Mouse (Mus musculus) kidney, embryonic 15.5 days (tissue): ENCODE measurements at regions not wholly inside any gene's neighbourhood (a gene's known extent, or its start where the extent isn't known, plus 50 kb on each side); places are given as distances from the start of the nearest gene placed in this dataset.
A peak's percentile ranks its signal among the peaks of the same experiment; 100 is the strongest.

Experiments used
- ATAC-seq: fragments of 200-750 bp; cut with Nextera tagmentation; replicated peaks from 2 replicates; pipeline ENCODE4 v1.8.0; 2017; ENCODE audit warnings: moderate TSS enrichment; ENCODE audit not compliant: low FRiP score
- H3K27ac ChIP-seq: fragments of 300-500 bp; sonication (generic); 2 replicates; pipeline ENCODE4 v1.5.1; 2015; ENCODE audit warnings: mild to moderate bottlenecking, inconsistent platforms
- H3K27me3 ChIP-seq: fragments of 300-500 bp; sonication (generic); 2 replicates; pipeline ENCODE4 v1.6.1; 2015; ENCODE audit warnings: inconsistent platforms
- H3K36me3 ChIP-seq: fragments of 300-500 bp; sonication (generic); 2 replicates; pipeline ENCODE4 v1.6.1; 2015; ENCODE audit warnings: inconsistent platforms
- H3K4me1 ChIP-seq: fragments of 300-500 bp; sonication (generic); 2 replicates; pipeline ENCODE4 v1.6.1; 2015; ENCODE audit warnings: inconsistent platforms
- H3K4me2 ChIP-seq: fragments of 300-500 bp; sonication (generic); 2 replicates; pipeline ENCODE4 v1.6.1; 2015; ENCODE audit warnings: moderate library complexity, mild to moderate bottlenecking, inconsistent platforms
- H3K4me3 ChIP-seq: fragments of 300-500 bp; sonication (generic); replicated peaks from 2 replicates; pipeline ENCODE4 v1.5.1; 2015; ENCODE audit warnings: mild to moderate bottlenecking, inconsistent platforms
- H3K9ac ChIP-seq: fragments of 300-500 bp; sonication (generic); 2 replicates; pipeline ENCODE4 v1.6.1; 2015; ENCODE audit warnings: mild to moderate bottlenecking, inconsistent platforms
- H3K9me3 ChIP-seq: fragments of 300-500 bp; sonication (generic); replicated peaks from 2 replicates; pipeline ENCODE4 v1.6.1; 2016; ENCODE audit warnings: inconsistent platforms
- WGBS: fragments of 180-500 bp; shearing (Covaris S2); methylation state at CpG from one replicate; pipeline ENCODE4 v1.1.7; 2015; ENCODE audit warnings: mixed read lengths; 5-methylcytosine and 5-hydroxymethylcytosine counted together

GRCm38 (mm10) chr1:77101726-77102272 lies 413.1 kb downstream of the Epha4 start:
- Histone ChIP-seq H3K9me3 (no peaks in the 10 kb centered on the region), H3K36me3 (no peaks in the 10 kb centered on the region), H3K4me3 (no peak overlapping the region), H3K4me1 (0 out of 2 replicates have a peak, but pooled peaks cover 5% of the 10 kb centered on the region), H3K4me2 (no peak overlapping the region), H3K9ac (no peak overlapping the region), H3K27ac (no peak overlapping the region), H3K27me3 (no peaks in the 10 kb centered on the region)
- no peak for ATAC-seq
- 68% methylated on average over 12 of the region's 12 CpGs for WGBS

- H3K9ac ChIP-seq: no peak overlapping the region
- no peak overlapping the region for H3K4me3 ChIP-seq
- no peaks in the 10 kb centered on the region for H3K27me3 ChIP-seq
- no peak overlapping the region for H3K4me2 ChIP-seq
- no peaks in the 10 kb centered on the region for H3K36me3 ChIP-seq
- 46% methylated on average over 13 of the region's 13 CpGs for WGBS
- ATAC-seq: 0 out of 2 replicates have a peak, but pooled peaks have one; percentile 22
- no peak overlapping the region for H3K27ac ChIP-seq
- H3K9me3 ChIP-seq: no peaks in the 10 kb centered on the region
- H3K4me1 ChIP-seq: 0 out of 2 replicates have a peak, but pooled peaks cover 5% of the 10 kb centered on the region
Measured at GRCm38 (mm10) chr1:77102421-77103133, 412.3 kb downstream of the Epha4 start.

GRCm38 (mm10) chr1:77109861-77110785 lies 404.8 kb downstream of the Epha4 start:
- Histone ChIP-seq H3K9ac (no peak overlapping the region), H3K27me3 (no peaks in the 10 kb centered on the region), H3K4me2 (no peak overlapping the region), H3K9me3 (no peaks in the 10 kb centered on the region), H3K4me1 (no peaks in the 10 kb centered on the region), H3K36me3 (no peaks in the 10 kb centered on the region), H3K27ac (no peak overlapping the region), H3K4me3 (no peak overlapping the region)
- 80% methylated on average over 6 of the region's 6 CpGs for WGBS
- no peak for ATAC-seq

DNA sequence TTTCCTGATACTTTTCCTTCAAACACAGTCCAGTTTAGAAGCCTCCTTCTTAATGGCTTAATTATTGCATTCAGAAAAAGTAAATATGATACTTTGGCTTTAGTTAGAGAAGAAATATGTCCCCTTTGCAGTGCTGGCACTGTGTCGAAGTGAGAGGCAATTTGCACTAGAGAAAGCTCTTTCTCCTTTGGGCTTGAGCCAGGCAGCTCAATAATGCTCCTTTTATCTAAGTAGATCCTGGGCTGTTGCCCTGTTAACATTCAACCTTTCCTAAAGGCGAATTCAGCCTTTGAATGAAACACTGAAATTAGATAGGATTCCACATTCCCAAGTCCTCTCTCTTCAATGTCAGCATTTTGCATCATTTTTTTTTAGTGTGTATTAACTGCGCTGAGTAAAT lies 386.5 kb downstream of the Epha4 start:
- no peaks in the 10 kb centered on the region for H3K36me3 ChIP-seq
- no peak overlapping the region for H3K4me2 ChIP-seq
- no peak overlapping the region for H3K27ac ChIP-seq
- no peak overlapping the region for H3K9ac ChIP-seq
- no peaks in the 10 kb centered on the region for H3K27me3 ChIP-seq
- no peak overlapping the region for H3K4me3 ChIP-seq
- no peaks in the 10 kb centered on the region for H3K4me1 ChIP-seq
- no peak for ATAC-seq
- 64% methylated on average over 3 of the region's 3 CpGs for WGBS
- no peaks in the 10 kb centered on the region for H3K9me3 ChIP-seq

GRCm38 (mm10) chr1:77137663-77138062 lies 377.2 kb downstream of the Epha4 start:
- Histone ChIP-seq H3K27ac (no peak overlapping the region), H3K9ac (no peak overlapping the region), H3K27me3 (no peaks in the 10 kb centered on the region), H3K9me3 (no peaks in the 10 kb centered on the region), H3K4me2 (no peak overlapping the region), H3K36me3 (no peaks in the 10 kb centered on the region), H3K4me1 (no peaks in the 10 kb centered on the region), H3K4me3 (no peak overlapping the region)
- WGBS: 40% methylated on average over 6 of the region's 6 CpGs
- no peak for ATAC-seq

DNA sequence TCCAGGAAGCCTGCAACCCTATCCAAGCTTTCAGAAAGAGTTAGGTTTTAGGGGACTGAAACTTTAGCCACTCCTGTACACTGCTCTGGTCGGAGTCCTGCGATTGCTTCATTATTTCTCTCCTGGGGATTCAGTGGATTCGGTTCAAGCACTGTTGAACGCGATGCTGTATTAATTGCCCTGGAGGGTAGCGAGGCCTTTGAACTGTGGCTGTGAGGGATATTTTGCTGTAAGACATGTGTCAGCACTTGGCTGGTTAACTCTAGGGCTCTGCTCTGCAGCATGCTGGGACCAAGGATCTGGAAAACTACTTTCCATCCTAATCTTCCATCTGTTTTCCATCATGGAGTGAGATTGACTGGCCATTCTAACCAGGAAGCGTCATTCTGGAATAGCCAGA lies 374.0 kb downstream of the Epha4 start:
- Histone ChIP-seq H3K9ac (no peak overlapping the region), H3K9me3 (no peaks in the 10 kb centered on the region), H3K4me3 (no peak overlapping the region), H3K27me3 (no peaks in the 10 kb centered on the region), H3K27ac (no peak overlapping the region), H3K36me3 (no peaks in the 10 kb centered on the region), H3K4me2 (no peak overlapping the region), H3K4me1 (no peaks in the 10 kb centered on the region)
- 21% methylated on average over 7 of the region's 7 CpGs for WGBS
- no peak for ATAC-seq

- H3K4me1 ChIP-seq: no peaks in the 10 kb centered on the region
- no peaks in the 10 kb centered on the region for H3K27me3 ChIP-seq
- no peak overlapping the region for H3K27ac ChIP-seq
- no peaks in the 10 kb centered on the region for H3K9me3 ChIP-seq
- ATAC-seq: no peak
- no peak overlapping the region for H3K4me3 ChIP-seq
- 93% methylated on average over 4 of the region's 4 CpGs for WGBS
- H3K4me2 ChIP-seq: no peak overlapping the region
- no peak overlapping the region for H3K9ac ChIP-seq
- no peaks in the 10 kb centered on the region for H3K36me3 ChIP-seq
Measured at GRCm38 (mm10) chr1:77148052-77148451, 366.8 kb downstream of the Epha4 start.

DNA sequence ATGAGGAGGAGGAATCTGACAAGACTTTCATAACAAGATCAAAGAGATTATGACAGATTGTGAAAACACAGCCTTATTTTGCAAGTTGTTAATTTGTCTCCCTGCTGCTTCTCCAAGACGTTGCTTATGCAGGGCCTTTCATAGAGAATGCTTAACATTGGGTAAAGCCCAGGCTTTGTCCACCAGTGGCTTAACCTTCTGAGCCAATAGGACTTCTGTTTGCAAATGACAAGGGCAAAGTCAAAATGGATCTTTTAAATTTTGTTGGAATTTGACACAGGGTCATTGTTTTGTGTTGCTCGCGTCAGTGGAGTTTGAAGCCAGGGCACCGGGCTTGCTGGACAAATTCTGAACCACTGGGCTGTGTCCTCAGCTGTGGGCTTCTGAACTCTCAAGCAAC lies 346.6 kb downstream of the Epha4 start:
- H3K36me3 ChIP-seq: no peaks in the 10 kb centered on the region
- H3K9ac ChIP-seq: no peak overlapping the region
- H3K27me3 ChIP-seq: no peaks in the 10 kb centered on the region
- H3K27ac ChIP-seq: no peak overlapping the region
- no peak overlapping the region for H3K4me3 ChIP-seq
- 68% methylated on average over 4 of the region's 4 CpGs for WGBS
- H3K4me2 ChIP-seq: no peak overlapping the region
- H3K9me3 ChIP-seq: no peaks in the 10 kb centered on the region
- H3K4me1 ChIP-seq: no peaks in the 10 kb centered on the region
- ATAC-seq: no peak

DNA sequence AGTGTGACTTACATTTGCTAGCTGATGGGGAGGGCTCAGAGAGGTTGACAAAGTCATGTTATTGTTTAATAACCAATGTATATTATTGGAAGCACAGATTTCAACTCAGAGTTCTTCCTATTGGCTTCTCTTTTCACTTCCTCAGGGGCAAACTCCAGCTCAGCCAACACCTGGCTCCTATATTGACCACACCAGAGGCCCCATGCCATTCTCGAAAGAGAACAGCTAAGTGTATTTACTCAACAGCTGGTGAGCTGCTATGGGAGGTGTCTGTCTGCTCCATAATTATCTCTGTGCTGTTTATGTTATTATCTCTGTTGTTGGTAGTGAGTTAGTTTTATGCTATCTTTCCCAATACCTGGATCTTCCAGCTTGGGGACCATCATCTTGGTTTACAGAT lies 342.4 kb downstream of the Epha4 start:
- H3K4me2 ChIP-seq: no peak overlapping the region
- ATAC-seq: no peak
- H3K27me3 ChIP-seq: no peaks in the 10 kb centered on the region
- H3K27ac ChIP-seq: no peak overlapping the region
- no peak overlapping the region for H3K9ac ChIP-seq
- no peaks in the 10 kb centered on the region for H3K36me3 ChIP-seq
- no peaks in the 10 kb centered on the region for H3K9me3 ChIP-seq
- no peak overlapping the region for H3K4me3 ChIP-seq
- H3K4me1 ChIP-seq: no peaks in the 10 kb centered on the region
- WGBS: 90% methylated on average over 1 of the region's 1 CpGs

GRCm38 (mm10) chr1:77174801-77175200 lies 340.1 kb downstream of the Epha4 start:
- no peak overlapping the region for H3K27ac ChIP-seq
- H3K4me2 ChIP-seq: no peak overlapping the region
- H3K36me3 ChIP-seq: no peaks in the 10 kb centered on the region
- no peaks in the 10 kb centered on the region for H3K27me3 ChIP-seq
- H3K4me3 ChIP-seq: no peak overlapping the region
- no peak for ATAC-seq
- WGBS: 57% methylated on average over 4 of the region's 4 CpGs
- no peaks in the 10 kb centered on the region for H3K4me1 ChIP-seq
- H3K9ac ChIP-seq: no peak overlapping the region
- H3K9me3 ChIP-seq: no peaks in the 10 kb centered on the region

DNA sequence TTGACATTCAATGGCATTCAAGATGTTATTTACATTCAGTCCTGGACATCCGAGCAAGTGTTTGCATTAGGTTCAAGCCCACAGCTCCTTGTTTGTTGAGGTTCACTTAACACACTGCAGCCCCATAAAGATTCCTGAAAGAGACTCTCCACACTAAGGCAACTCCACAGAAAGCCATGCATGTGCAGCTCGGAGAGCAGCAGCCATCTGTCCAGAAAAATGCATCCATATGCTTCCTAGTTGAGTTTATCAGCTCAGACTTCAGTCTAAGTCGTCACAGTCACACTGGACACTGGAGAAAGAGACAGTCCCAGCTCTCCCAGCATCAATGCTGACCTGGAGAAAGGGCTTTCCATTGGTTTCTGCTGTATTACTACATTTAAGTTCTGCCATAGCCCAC lies 339.7 kb downstream of the Epha4 start:
- ATAC-seq: no peak
- H3K27ac ChIP-seq: no peak overlapping the region
- no peaks in the 10 kb centered on the region for H3K9me3 ChIP-seq

GRCm38 (mm10) chr1:77176516-77176915 lies 338.4 kb downstream of the Epha4 start:
- H3K27ac ChIP-seq: no peak overlapping the region
- no peak for ATAC-seq
- 87% methylated on average over 2 of the region's 2 CpGs for WGBS

More for the DNA sequence above, 339.7 kb downstream of the Epha4 start:
- H3K4me3 ChIP-seq: no peak overlapping the region
- 42% methylated on average over 3 of the region's 3 CpGs for WGBS
- no peaks in the 10 kb centered on the region for H3K27me3 ChIP-seq
- no peak overlapping the region for H3K9ac ChIP-seq
- no peak overlapping the region for H3K4me2 ChIP-seq
- H3K36me3 ChIP-seq: no peaks in the 10 kb centered on the region
- no peaks in the 10 kb centered on the region for H3K4me1 ChIP-seq

More at GRCm38 (mm10) chr1:77176516-77176915, 338.4 kb downstream of the Epha4 start:
- peaks cover under 1% of the 10 kb centered on the region; the same call in 1 of the 2 replicates for H3K4me1 ChIP-seq
- no peaks in the 10 kb centered on the region for H3K9me3 ChIP-seq
- H3K36me3 ChIP-seq: no peaks in the 10 kb centered on the region
- H3K4me2 ChIP-seq: no peak overlapping the region
- no peak overlapping the region for H3K9ac ChIP-seq
- no peak overlapping the region for H3K4me3 ChIP-seq
- no peaks in the 10 kb centered on the region for H3K27me3 ChIP-seq
